Mouse (Mus musculus) liver (tissue): Measurements from ENCODE around the gene Olfr1417.
"Not testable (repeated sequence)": the region's sequence is repeated elsewhere in the genome, so short reads cannot be mapped to it uniquely, and the experiment has no call there.

Experiments
- DNase-seq: peaks from one replicate; pipeline ENCODE4 v3.0.0-alpha.2; 2020; ENCODE audit warnings: mixed read lengths

Olfr1417 gene

DNA sequence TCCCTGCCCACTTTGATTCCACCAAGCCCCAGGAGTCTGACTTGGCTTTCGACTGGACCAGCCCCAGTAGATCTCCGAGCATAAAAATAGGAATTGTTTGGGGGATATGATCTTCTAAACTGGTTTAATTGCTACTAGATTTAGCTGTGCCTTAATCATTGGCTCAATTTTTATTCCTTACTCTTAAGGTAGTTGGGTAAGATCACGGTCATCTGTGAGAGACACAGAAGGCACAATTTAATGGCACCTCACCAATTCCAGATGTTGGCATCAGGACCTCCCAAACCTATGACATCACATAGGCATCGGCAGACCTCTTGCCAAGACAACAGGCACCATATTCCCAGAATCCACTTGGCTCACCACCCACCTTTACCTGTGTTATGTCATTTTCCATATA lies at the start of gene Olfr1417:
Gene Olfr1417, minus strand, starts transcription at position 101 of the 400 bp plus-strand sequence.
- no peak for DNase-seq

DNA sequence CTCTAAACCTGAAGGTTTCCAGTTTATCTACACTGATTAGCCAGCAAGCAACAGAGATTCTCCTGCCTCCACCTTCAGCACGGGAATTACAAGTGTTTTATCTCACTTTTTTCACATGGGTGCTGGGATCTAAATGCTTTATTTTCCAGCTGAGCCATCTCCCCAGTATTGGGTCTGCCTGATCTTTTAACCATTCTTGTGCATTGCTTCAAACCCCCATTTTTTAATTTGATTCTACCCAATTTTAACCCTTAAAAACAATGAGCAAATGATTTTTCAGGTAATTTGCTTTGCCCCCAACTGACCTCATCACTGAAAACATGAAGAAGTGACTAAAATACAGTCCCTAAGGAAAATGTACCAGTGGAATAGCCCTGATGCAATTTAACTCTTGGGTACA lies 47.2 kb upstream of the Olfr1417 start, which contains the start of gene Olfr1420:
Gene Olfr1420, plus strand, starts transcription at position 301 of the 400 bp plus-strand sequence.
- DNase-seq = no peak

- DNase-seq = not testable (repeated sequence)
These were observed 39.4 kb upstream of the Olfr1417 start for GRCm38 (mm10) chr19:11878404-11878803.

- no peak for DNase-seq
These were observed 36.0 kb upstream of the Olfr1417 start, which contains the start of gene Olfr1419 for GRCm38 (mm10) chr19:11875006-11875405. Gene Olfr1419 (minus strand): TSS chr19:11875106.

GRCm38 (mm10) chr19:11867837-11868236 lies 28.8 kb upstream of the Olfr1417 start:
- DNase-seq = no peak

DNA sequence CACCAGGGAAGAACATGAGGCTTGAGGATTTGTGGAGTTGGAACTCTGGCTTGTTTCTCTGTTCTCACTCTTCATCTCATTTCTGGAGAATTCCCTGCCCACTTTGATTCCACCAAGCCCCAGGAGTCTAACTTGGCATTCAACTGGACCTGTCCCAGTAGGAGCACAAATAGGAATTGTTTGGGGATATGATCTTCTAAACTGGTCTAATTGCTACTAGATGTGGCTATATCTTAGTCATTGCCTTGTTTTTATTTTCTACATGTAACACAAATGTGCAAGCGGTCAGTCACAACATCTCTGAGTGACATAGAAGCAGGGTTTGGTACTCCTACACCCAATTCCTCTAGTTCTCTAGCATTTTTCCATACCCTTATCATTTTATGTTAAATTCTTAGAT lies 21.9 kb upstream of the Olfr1417 start, which contains the start of gene Olfr1418:
Gene Olfr1418, minus strand, starts transcription at position 101 of the 400 bp plus-strand sequence.
- DNase-seq = no peak

- no peak for DNase-seq
These were observed 17.5 kb upstream of the Olfr1417 start for GRCm38 (mm10) chr19:11856506-11856905.

- no peak for DNase-seq
These were observed 15.8 kb upstream of the Olfr1417 start for GRCm38 (mm10) chr19:11854821-11855220.

DNA sequence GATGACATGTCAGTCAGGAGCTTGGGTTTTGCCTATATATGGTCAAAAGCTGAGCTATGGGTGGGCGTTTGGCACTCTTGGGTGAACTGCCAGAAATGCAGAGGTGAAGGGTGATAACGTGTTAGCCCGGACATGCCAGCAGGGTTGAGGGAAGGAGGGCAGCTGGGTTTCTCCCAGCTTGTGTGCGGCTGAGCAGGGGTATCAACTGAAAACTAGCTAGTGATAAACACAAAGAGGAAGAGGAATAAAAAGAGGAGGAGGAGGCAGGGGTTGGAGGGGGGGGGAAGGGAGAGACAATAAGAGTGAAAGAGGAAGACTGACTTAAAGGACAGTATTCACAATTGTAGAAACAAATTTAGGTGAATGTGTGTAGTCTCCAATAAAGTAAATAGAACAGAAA lies 13.6 kb upstream of the Olfr1417 start:
- DNase-seq = no peak

DNA sequence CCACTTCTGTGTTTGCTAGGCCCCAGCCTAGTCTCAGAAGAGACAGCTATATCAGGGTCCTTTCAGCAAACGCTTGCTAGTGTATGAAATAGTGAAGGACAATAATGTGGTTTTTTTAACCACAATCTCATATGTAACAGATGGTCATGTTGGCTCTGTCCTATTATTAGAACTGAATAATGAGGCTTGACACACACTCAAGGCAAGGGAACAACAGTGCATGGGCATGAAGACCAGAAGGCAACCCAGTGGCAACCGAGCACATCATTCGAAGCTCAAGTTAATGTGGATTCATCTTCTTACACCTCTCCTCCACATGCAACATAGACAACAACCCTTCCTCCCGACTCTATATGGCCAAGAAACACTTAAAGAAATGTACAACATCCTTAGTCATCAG lies 7.3 kb upstream of the Olfr1417 start:
- no peak for DNase-seq

DNA sequence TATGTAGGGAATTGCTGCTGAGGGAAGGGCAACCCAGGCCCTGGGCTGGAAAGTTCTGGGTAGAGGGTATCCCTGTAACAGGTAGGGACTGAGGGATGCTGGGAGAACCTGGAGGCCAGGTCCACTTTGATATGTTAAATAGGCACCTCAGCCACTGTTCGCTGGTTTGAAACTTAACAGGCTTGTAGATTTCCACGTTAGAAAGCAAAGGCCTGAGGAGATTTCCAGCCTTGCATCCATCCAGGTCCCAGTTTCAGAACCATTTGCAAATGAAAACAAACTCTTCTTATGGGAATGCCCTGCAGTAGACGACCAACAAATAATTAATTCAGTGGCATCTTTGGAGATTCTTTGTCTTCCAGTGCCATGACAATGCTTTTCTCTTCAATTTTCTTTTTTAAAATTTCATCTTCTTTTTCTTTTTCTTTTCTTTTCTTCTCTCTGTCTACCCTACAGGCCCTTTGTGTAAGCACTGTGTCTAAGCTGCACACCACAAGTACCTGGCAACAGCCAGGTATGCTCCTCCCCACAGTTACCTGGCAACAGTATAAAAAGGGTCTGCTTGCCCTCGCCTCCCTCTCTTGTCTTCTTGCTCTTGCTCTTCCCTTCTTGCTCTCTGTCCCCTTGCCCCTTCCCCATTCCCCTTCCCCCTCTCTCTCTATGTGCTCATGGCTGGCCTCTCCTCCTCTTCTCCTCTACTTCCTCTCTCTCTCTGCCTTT lies 15.5 kb downstream of the Olfr1417 start:
- no peak for DNase-seq

DNA sequence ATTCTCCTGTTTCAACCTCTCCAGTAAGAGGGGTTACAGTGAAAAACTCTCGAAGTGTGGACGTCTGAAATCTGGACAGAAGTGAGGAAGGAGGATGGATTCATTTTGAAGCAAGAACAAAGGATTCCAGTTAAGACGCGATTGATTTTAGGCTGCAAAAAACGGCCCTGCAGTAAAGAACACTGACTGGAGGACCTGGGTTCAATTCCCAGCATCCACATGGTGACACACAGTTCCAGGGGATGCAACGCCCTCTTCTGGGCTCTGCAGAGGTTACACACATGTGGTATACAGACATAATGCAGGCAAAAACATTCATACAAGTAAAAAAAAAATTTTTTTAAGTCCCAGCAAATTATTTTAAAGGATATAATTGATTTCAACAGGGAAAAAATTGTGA lies 18.8 kb downstream of the Olfr1417 start:
- DNase-seq = no peak

GRCm38 (mm10) chr19:11819800-11820199 lies 19.2 kb downstream of the Olfr1417 start:
- peak; percentile 76 for DNase-seq

- DNase-seq = no peak
These were observed 19.8 kb downstream of the Olfr1417 start, which contains the start of gene Stx3 for GRCm38 (mm10) chr19:11819143-11819700. Gene Stx3 (minus strand): TSS chr19:11819403.

GRCm38 (mm10) chr19:11818199-11819142 lies 20.5 kb downstream of the Olfr1417 start:
- peak; percentile 31 for DNase-seq

- DNase-seq = no peak
These were observed 21.4 kb downstream of the Olfr1417 start for GRCm38 (mm10) chr19:11817586-11817985.

DNA sequence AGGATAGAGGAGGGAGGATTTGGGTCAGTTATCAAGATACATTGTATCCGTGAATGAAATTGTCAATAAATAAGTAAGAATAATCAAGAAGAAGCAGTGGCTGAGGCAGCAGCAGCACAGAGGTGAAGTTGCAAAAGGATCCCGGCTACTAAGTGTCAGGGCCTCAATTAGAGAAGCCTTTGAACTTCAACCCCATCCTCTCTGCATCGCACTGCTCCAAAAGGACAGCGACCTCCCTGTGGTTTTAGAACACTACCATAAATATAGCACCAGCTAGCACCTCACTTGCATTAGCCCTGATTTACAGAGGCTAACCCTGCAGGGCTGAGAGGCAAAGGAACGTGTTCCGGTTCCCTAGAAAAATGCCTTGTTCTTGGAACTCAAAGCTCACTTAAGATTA lies 22.3 kb downstream of the Olfr1417 start:
- no peak for DNase-seq

DNA sequence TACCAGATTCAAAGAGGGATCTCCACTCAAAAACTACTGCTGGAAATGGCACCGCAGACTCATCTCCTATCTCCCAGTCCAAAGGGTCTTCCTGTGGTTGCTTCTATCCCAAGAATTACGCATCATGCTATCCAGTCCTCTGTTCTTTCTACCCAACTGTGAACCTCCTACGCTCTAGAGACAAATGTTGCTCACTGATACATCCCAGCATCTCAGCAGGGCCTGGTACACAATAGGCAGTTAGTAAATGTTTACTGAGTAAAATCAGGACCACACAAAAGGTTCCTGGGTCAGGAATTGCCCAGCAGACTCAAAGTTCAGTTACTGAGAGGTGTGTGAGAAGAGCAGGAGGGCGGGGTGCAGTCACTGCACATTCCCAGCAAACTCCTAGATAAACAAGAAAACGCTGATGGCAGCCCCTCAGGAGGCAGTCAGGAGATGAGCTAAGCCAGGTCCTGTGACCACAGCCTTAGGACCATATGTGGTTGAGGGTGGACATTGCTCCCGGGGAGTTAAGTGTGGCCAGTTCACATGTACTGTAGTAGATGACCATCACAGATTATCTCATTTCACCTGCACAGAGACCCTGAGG lies 24.2 kb downstream of the Olfr1417 start:
- DNase-seq = no peak

DNA sequence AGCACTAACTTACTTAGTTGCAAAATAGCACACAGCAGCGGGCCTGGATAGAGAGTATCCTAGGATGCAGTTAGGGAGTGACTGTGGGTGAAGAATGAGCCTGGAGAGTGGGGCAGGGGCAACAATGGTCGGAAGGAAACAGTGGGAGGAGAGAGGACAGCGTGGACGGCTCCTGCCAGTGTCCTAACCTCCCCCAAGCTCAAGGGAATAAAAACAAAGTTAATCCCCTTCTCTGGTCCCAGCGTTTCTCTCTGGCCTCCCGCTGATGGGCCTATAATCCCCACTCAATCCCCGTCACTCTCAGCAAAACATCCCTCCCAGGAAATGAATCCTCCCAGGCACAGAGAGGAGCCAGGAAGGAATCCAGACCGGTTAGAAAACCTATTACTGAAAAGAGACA lies 25.4 kb downstream of the Olfr1417 start:
- DNase-seq = no peak

- DNase-seq = no peak
These were observed 25.9 kb downstream of the Olfr1417 start for GRCm38 (mm10) chr19:11813136-11813535.

DNA sequence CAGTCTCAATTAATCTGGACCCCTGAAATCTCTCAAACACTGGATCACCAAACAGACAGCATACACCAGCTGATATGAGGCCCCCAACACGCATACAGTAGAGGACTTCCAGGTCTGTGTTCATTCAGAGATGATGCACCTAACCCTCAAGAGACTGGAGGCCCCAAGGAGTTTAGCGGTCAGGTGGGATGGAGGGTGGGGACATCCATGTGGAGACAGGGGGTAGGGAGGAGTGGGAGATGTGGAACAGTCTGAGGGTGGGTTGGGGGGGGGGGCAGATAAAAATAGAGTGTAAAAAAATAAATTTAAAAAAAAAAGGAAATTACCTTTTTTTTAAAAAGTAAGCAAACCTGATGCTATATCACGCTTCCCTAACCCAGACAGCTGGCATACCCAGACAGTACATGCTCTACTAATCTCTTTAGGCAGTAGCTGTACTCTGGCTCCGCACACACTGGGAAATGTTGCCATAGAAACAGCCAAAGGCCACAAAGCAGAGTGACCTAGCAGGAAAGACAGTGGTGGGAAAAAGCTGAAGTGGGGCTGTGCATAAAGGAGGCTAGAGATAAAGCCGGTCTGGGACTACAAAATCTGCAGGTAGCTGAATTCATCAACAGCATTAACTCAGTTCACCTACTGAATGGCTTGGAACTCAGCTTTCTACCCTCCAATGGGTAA lies 27.2 kb downstream of the Olfr1417 start:
- DNase-seq = peak; percentile 12

- no peak for DNase-seq
These were observed 28.2 kb downstream of the Olfr1417 start for GRCm38 (mm10) chr19:11810856-11811255.
